Mouse (Mus musculus): Measurements from ENCODE around the gene Nfia. TPM values are rescaled to one million over a fixed set of nuclear protein-coding genes. Genes with fewer than 3 reads are reported as not detected.

Gene Nfia
- polyA plus RNA-seq, 1 experiment: 8.1 TPM

DNA sequence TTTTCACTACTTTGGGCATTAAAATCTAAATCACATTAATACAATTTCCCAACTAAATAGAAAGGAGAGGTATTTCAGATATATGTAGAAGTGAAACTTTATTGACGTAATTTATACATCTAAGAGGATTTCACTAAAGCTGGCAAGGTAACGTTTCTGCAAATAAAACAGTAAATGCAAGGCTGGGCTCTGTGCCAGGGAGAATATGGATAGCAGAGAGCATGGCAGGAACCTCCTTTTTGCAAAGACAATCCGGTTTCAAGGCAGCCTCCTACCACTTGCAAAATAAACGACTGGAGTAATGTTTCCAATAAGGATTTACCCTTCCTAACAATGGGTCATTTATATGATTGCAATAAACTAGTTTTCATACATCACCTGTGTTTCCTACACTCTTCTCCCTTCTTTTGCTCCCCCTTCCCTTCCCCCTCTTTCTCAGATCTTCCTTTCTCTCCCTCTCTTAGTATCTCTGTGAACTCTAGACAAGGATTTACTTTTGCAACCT, 2.0 kb downstream of the Nfia start:
- Histone ChIP-seq H3K4me3 (ENCODE audit: control insufficient read depth, low read depth, low read length) (no peak overlapping the region), H3K27me3 (ENCODE audit: control insufficient read depth, insufficient read depth, low read length) (no peaks in the 10 kb centered on the region; the same call in 1 of the 2 replicates), H3K36me3 (ENCODE audit: control insufficient read depth, insufficient read depth, low read length) (no peaks in the 10 kb centered on the region), H3K27ac (ENCODE audit: control insufficient read depth, insufficient read depth, low read depth, low read length) (no peak overlapping the region), H3K4me1 (ENCODE audit: control insufficient read depth, insufficient read depth, low read length) (peaks cover 7% of the 10 kb centered on the region)
- TF ChIP-seq POLR2A (IDR thresholded peaks at IDR 0.05; ENCODE audit: control insufficient read depth, low read depth, low read length) (no peak), CTCF (IDR thresholded peaks at IDR 0.05; ENCODE audit: control insufficient read depth, insufficient read depth, insufficient replicate concordance, low read depth, low read length) (no peak)

DNA sequence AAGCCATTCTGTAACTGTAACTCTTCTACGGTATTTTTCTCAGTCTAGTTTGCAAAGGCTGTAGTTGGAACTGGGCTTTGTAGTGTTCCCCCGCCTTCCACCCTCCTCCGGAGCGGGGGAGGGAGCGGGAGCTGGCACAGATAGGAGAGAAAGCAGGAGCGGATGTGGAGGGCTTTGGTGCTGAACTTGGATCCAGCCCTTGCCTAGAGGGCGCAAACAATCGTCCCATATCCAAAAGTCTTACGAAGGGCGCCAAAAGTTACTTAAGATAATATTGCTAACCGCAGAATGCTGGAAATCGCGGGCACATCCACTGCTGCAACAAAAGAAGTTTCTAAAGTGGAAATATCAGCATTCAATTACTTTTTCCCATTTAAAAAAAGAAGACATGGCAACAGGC, 2.5 kb downstream of the Nfia start:
- Histone ChIP-seq H3K4me1 (ENCODE audit: control insufficient read depth, insufficient read depth, low read length) (peaks cover 7% of the 10 kb centered on the region), H3K27me3 (ENCODE audit: control insufficient read depth, insufficient read depth, low read length) (no peaks in the 10 kb centered on the region; the same call in 1 of the 2 replicates), H3K27ac (ENCODE audit: control insufficient read depth, insufficient read depth, low read depth, low read length) (peak overlapping the region; percentile 64; the same call in 1 of the 2 replicates)

GRCm38 (mm10) chr4:97775494-97776265, 3.1 kb downstream of the Nfia start:
- H3K4me3 ChIP-seq (ENCODE audit: control insufficient read depth, low read depth, low read length): peak overlapping the region; percentile 11
- peak overlapping the region; percentile 64 for H3K27ac ChIP-seq (ENCODE audit: control insufficient read depth, insufficient read depth, low read depth, low read length)
- no peaks in the 10 kb centered on the region; the same call in 1 of the 2 replicates for H3K27me3 ChIP-seq (ENCODE audit: control insufficient read depth, insufficient read depth, low read length)
- peaks cover 7% of the 10 kb centered on the region for H3K4me1 ChIP-seq (ENCODE audit: control insufficient read depth, insufficient read depth, low read length)
- H3K36me3 ChIP-seq (ENCODE audit: control insufficient read depth, insufficient read depth, low read length): no peaks in the 10 kb centered on the region
- TF ChIP-seq CTCF (IDR thresholded peaks at IDR 0.05; ENCODE audit: control insufficient read depth, insufficient read depth, insufficient replicate concordance, low read depth, low read length): no peak
- no peak for TF ChIP-seq POLR2A (IDR thresholded peaks at IDR 0.05; ENCODE audit: control insufficient read depth, low read depth, low read length)

More for the DNA sequence above, 2.5 kb downstream of the Nfia start:
- no peak for TF ChIP-seq CTCF (IDR thresholded peaks at IDR 0.05; ENCODE audit: control insufficient read depth, insufficient read depth, insufficient replicate concordance, low read depth, low read length)
- no peak for TF ChIP-seq POLR2A (IDR thresholded peaks at IDR 0.05; ENCODE audit: control insufficient read depth, low read depth, low read length)
- no peak overlapping the region for H3K4me3 ChIP-seq (ENCODE audit: control insufficient read depth, low read depth, low read length)
- H3K36me3 ChIP-seq (ENCODE audit: control insufficient read depth, insufficient read depth, low read length): no peaks in the 10 kb centered on the region

- H3K4me3 ChIP-seq (ENCODE audit: control insufficient read depth, low read depth, low read length): peak overlapping the region; percentile 71
- H3K27ac ChIP-seq (ENCODE audit: control insufficient read depth, insufficient read depth, low read depth, low read length): peak overlapping the region; percentile 78
- H3K27me3 ChIP-seq (ENCODE audit: control insufficient read depth, insufficient read depth, low read length): no peaks in the 10 kb centered on the region; the same call in 1 of the 2 replicates
- H3K4me1 ChIP-seq (ENCODE audit: control insufficient read depth, insufficient read depth, low read length): peaks cover 7% of the 10 kb centered on the region
- TF ChIP-seq CTCF (IDR thresholded peaks at IDR 0.05; ENCODE audit: control insufficient read depth, insufficient read depth, insufficient replicate concordance, low read depth, low read length) (no peak), POLR2A (IDR thresholded peaks at IDR 0.05; ENCODE audit: control insufficient read depth, low read depth, low read length) (no peak)
- no peaks in the 10 kb centered on the region for H3K36me3 ChIP-seq (ENCODE audit: control insufficient read depth, insufficient read depth, low read length)
Measured at GRCm38 (mm10) chr4:97776388-97777080, 4.0 kb downstream of the Nfia start.

DNA sequence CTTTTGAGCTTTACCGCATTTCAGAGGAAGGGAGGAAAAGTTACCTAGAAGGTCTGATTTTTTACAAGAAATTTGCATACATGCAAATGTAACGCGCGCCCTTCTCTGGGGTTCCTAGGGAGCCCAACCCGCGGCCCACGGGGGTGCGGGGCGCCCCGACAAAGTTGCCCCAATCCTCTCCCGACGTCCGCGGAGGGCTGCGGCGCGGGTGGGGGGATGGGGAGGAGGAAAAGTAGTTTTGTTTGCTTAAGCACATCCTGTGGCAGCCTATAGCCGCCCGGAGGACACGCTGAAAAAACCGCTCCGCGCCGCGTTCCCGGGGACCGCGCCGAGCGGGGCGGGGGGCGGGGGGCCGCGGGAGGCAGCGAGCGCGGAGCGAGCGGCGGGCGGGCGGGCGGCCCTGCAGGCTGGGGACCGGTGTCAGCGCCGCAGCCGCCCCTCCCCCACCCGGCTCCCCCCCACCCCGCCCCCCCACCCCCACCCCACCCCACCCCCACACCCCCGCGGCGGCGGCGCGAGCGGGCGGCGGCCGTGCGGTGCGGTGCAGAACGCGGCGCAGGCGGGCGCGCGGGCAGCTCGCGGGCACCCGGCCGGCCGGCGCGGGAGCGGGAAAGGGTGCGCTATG, 4.7 kb downstream of the Nfia start:
- H3K4me3 ChIP-seq (ENCODE audit: control insufficient read depth, low read depth, low read length): peak overlapping the region; percentile 92
- no peaks in the 10 kb centered on the region; the same call in 1 of the 2 replicates for H3K27me3 ChIP-seq (ENCODE audit: control insufficient read depth, insufficient read depth, low read length)
- TF ChIP-seq CTCF (IDR thresholded peaks at IDR 0.05; ENCODE audit: control insufficient read depth, insufficient read depth, insufficient replicate concordance, low read depth, low read length): no peak
- no peak for TF ChIP-seq POLR2A (IDR thresholded peaks at IDR 0.05; ENCODE audit: control insufficient read depth, low read depth, low read length)
- peak overlapping the region; percentile 78 for H3K27ac ChIP-seq (ENCODE audit: control insufficient read depth, insufficient read depth, low read depth, low read length)
- H3K36me3 ChIP-seq (ENCODE audit: control insufficient read depth, insufficient read depth, low read length): no peaks in the 10 kb centered on the region
- peaks cover 7% of the 10 kb centered on the region for H3K4me1 ChIP-seq (ENCODE audit: control insufficient read depth, insufficient read depth, low read length)

DNA sequence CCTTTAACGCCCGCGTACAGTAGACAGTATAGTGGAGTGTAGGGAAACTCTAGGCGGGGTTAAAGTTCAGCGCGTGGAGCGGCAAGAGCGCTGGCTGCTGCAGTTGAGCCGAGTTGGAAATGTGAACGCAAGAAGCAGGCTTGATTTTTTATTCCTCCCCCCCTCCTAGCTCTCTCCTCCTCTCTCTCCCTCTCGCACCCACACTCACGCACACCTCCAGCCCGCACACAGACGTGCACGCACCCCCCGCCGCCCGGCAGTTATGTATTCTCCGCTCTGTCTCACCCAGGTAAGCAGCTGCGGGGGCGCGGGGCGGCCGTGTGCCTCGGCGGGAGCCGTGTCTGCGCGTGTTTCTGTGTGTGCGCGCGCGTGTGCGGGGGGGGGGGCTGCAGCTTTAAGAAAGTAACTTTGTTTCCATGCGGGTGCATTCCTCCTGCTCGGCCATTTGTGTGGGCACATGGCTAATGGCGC, 5.2 kb downstream of the Nfia start, which contains the start of gene E130114P18Rik:
E130114P18Rik (minus strand) TSS at position 373 of the 471 bp plus-strand sequence.
- Histone ChIP-seq H3K4me1 (ENCODE audit: control insufficient read depth, insufficient read depth, low read length) (peaks cover 7% of the 10 kb centered on the region), H3K4me3 (ENCODE audit: control insufficient read depth, low read depth, low read length) (peak within 1 kb of the TSS; percentile 92), H3K36me3 (ENCODE audit: control insufficient read depth, insufficient read depth, low read length) (no peaks in the 10 kb centered on the region), H3K27ac (ENCODE audit: control insufficient read depth, insufficient read depth, low read depth, low read length) (peak within 1 kb of the TSS; percentile 78), H3K27me3 (ENCODE audit: control insufficient read depth, insufficient read depth, low read length) (no peaks in the 10 kb centered on the region; the same call in 1 of the 2 replicates)
- TF ChIP-seq POLR2A (IDR thresholded peaks at IDR 0.05; ENCODE audit: control insufficient read depth, low read depth, low read length) (no peak), CTCF (IDR thresholded peaks at IDR 0.05; ENCODE audit: control insufficient read depth, insufficient read depth, insufficient replicate concordance, low read depth, low read length) (no peak)
